Mouse (Mus musculus) midbrain, postnatal 0 days (tissue): ENCODE data around the gene Acsm5. TPM values are rescaled to one million over a fixed set of nuclear protein-coding genes. Genes with fewer than 3 reads are reported as not detected.

Experiments
- ATAC-seq: fragments of 200-750 bp; cut with Nextera tagmentation; 2 replicates; pipeline ENCODE4 v1.8.0; 2017; ENCODE audit warnings: moderate number of reproducible peaks, mild to moderate bottlenecking, moderate TSS enrichment, moderate library complexity; ENCODE audit not compliant: low FRiP score
- DNase-seq: peaks from one replicate; pipeline ENCODE4 v3.0.0-alpha.2; 2015; ENCODE audit warnings: low spot score
- H3K27ac ChIP-seq: fragments of 300-500 bp; sonication (generic); 2 replicates; pipeline ENCODE4 v1.5.1; 2014; ENCODE audit warnings: low read depth, mild to moderate bottlenecking, low read length, mixed read lengths
- H3K27me3 ChIP-seq: fragments of 300-500 bp; sonication (generic); 2 replicates; pipeline ENCODE4 v1.6.1; 2014; ENCODE audit warnings: low read length, control low read depth, mixed read lengths; ENCODE audit not compliant: insufficient read depth
- H3K36me3 ChIP-seq: fragments of 300-500 bp; sonication (generic); 2 replicates; pipeline ENCODE4 v1.6.1; 2014; ENCODE audit warnings: low read length, control low read depth, mixed read lengths; ENCODE audit not compliant: insufficient read depth
- H3K4me1 ChIP-seq: fragments of 300-500 bp; sonication (generic); 2 replicates; pipeline ENCODE4 v1.6.1; 2014; ENCODE audit warnings: mild to moderate bottlenecking, control low read depth, antibody characterized with exemption, low read length, mixed read lengths; ENCODE audit not compliant: insufficient read depth
- H3K4me2 ChIP-seq: fragments of 300-500 bp; sonication (generic); 2 replicates; pipeline ENCODE4 v1.6.1; 2014; ENCODE audit warnings: low read depth, mild to moderate bottlenecking, low read length, mixed read lengths; ENCODE audit not compliant: poor library complexity, severe bottlenecking
- H3K4me3 ChIP-seq: fragments of 300-500 bp; sonication (generic); 2 replicates; pipeline ENCODE4 v1.5.1; 2014; ENCODE audit warnings: low read depth, mild to moderate bottlenecking, low read length, moderate library complexity
- H3K9ac ChIP-seq: fragments of 300-500 bp; sonication (generic); replicated peaks from 2 replicates; pipeline ENCODE4 v1.6.1; 2014; ENCODE audit warnings: mild to moderate bottlenecking, low read length, moderate library complexity, mixed read lengths; ENCODE audit not compliant: poor library complexity, severe bottlenecking
- H3K9me3 ChIP-seq: fragments of 300-500 bp; sonication (generic); 2 replicates; pipeline ENCODE4 v1.6.1; 2016; ENCODE audit warnings: low read length, control low read depth
- CTCF ChIP-seq: IDR thresholded peaks from 2 replicates; pipeline ENCODE4 v1.5.1; 2016; ENCODE audit warnings: antibody characterized with exemption, mild to moderate bottlenecking
- WGBS: fragments of 180-500 bp; shearing (Covaris S2); extraction: QIAGEN DNeasy Blood & Tissue Kit; methylation state at CpG from one replicate; pipeline ENCODE4 v1.1.7; 2014; 5-methylcytosine and 5-hydroxymethylcytosine counted together
- polyA plus RNA-seq: library from polyadenylated mRNA; unstranded; fragments of >200 nt; fragmentation: Nextera tagmentation; extraction: Ambion mirVana; gene quantifications from 2 replicates; pipeline ENCODE4 v1.2.1, GENCODE M21; 2015
- total RNA-seq: library from RNA; depleted of rRNA; stranded (reverse); fragments of >200 nt; gene quantifications from 2 replicates; pipeline ENCODE4 v1.2.3, GENCODE M21; 2014; rRNA removed

Gene Acsm5
- total RNA-seq = 0.52 and 0.66 TPM in 2 replicates
- 0.19 TPM in 1 of 2 replicates, not detected in the other for polyA plus RNA-seq

DNA sequence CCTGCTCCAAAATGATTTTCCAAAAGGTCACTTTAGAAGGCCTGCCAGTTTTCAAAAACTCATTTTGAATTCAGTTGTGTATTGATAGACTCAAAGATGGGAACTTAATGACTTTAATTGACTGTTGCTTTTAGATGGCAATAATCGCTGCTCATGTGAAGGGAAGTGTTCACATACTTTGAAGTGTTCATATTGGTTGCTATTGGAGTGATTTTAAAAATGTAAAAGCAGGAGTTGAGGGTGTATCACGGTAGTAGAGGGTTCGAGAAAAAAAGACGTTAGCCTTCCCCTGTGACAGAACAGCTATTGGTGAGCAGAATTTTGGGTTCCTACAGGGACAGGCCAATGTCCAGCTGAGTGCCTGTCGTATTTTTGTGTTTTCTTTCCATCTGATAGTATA, at the start of gene Acsm5:
Acsm5 (plus strand) TSS at position 301 of the 400 bp plus-strand sequence.
- Histone ChIP-seq H3K4me1 (no peaks in the 10 kb centered on the region), H3K9me3 (no peaks in the 10 kb centered on the region), H3K4me3 (no peak within 1 kb of the TSS), H3K27me3 (no peaks in the 10 kb centered on the region), H3K9ac (no peak within 1 kb of the TSS), H3K27ac (no peak within 1 kb of the TSS), H3K4me2 (no peak within 1 kb of the TSS), H3K36me3 (no peaks in the 10 kb centered on the region)
- no peak for DNase-seq
- 71% methylated on average over 5 of the region's 5 CpGs for WGBS
- TF ChIP-seq CTCF = no peak
- ATAC-seq = no peak

DNA sequence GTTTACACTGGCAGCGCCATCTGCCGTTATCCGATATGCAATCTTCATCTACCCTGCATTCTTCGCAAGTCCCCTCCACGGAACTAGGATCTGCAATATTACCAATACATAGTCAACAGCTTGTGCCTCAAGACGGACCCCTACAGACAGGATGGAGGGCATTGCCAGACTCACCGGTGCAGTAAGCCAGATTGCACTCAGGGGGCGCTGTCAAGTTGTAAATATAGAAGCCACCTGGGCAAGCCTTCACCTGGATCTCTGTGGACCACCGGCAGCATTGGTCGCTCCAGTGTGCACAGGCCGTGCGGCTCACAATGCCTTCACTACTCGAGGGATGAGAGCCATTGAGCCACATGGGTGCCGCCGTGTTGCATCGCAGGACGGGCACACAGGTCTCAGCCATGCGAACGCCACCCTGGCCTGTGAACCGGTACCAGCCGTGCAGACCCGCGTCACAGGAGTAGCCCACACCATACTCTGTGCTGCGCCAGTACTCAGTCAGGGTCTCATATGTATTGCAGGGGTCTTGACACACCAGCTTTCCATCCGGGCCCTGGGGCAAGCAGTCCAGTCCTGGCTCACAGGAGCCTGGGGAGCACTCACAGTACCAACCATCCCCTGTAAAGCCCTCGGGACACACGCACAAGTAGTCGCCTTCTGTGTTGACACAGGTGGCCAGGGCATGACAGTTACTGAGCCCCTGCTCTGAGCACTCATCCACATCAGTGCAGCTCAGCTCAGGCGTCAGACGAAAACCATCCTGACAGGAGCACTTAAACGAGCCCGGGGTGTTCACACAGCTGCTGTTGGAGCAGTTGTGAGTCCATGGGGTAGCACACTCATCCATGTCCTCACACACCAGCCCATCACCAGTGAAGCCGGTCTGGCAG, 42.5 kb upstream of the Acsm5 start:
- DNase-seq (no peak), ATAC-seq (no peak)
- 0 out of 2 replicates have a peak, but pooled peaks have one; percentile 2 for TF ChIP-seq CTCF

DNA sequence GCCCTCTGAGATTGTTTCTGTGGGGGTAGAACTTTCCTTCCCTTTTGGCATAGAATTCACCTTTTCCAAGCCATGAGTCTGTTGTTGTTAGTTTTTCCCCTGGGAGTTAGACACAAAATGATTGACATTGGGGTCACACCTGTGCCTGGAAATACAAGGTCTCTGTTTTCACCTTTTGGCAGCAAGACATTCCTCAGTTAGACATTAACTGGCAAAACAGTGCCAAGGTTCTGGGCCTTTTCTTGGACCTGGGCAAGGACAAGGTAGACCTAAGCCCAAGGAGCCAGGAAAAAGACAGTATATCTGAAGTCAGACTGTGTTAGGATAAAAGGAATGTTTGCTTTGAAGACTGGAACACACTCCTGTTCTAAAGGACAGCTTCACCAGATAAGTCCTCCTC, 40.0 kb upstream of the Acsm5 start, which contains the start of gene Umod:
Umod (minus strand) TSS at position 27 of the 400 bp plus-strand sequence.
- no peak for TF ChIP-seq CTCF
- H3K36me3 ChIP-seq = no peaks in the 10 kb centered on the region
- H3K4me3 ChIP-seq = no peak within 1 kb of the TSS
- H3K27me3 ChIP-seq = no peaks in the 10 kb centered on the region
- H3K9ac ChIP-seq = no peak within 1 kb of the TSS
- no peak within 1 kb of the TSS for H3K4me2 ChIP-seq
- DNase-seq (no peak), ATAC-seq (no peak)
- H3K9me3 ChIP-seq = no peaks in the 10 kb centered on the region
- no peak within 1 kb of the TSS for H3K27ac ChIP-seq
- H3K4me1 ChIP-seq = no peaks in the 10 kb centered on the region

More for the DNA sequence above, 42.5 kb upstream of the Acsm5 start:
- no peaks in the 10 kb centered on the region for H3K9me3 ChIP-seq
- H3K4me3 ChIP-seq = no peak overlapping the region
- no peak overlapping the region for H3K9ac ChIP-seq
- H3K27ac ChIP-seq = no peak overlapping the region
- 81% methylated on average over 33 of the region's 33 CpGs for WGBS
- no peaks in the 10 kb centered on the region for H3K36me3 ChIP-seq
- no peaks in the 10 kb centered on the region for H3K4me1 ChIP-seq
- H3K4me2 ChIP-seq = no peak overlapping the region
- H3K27me3 ChIP-seq = no peaks in the 10 kb centered on the region

DNA sequence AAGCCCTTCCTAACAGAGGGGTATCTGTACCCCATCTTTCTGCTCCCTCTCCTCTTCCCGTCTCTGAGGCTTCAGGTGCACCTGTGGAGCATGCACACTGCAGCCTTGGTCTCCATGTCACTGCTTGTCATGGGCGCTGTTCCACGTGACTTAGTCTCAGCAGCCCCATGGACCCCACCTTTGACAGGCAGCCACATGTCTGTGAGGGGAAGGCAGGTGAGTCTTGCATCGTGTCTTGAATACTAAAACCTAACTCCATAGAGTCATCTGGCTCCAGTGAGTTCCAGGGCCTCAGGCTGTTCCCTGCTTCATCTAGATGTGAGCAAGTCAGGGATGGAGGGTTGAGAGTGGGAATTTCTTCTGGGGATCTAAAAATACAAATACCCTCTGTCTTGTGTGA, 35.1 kb upstream of the Acsm5 start:
- no peak overlapping the region for H3K4me2 ChIP-seq
- H3K27ac ChIP-seq = no peak overlapping the region
- no peak for TF ChIP-seq CTCF
- no peaks in the 10 kb centered on the region for H3K36me3 ChIP-seq
- no peaks in the 10 kb centered on the region for H3K27me3 ChIP-seq
- H3K4me1 ChIP-seq = no peaks in the 10 kb centered on the region
- no peak for DNase-seq
- H3K4me3 ChIP-seq = no peak overlapping the region
- 89% methylated on average over 4 of the region's 4 CpGs for WGBS
- H3K9me3 ChIP-seq = no peaks in the 10 kb centered on the region
- ATAC-seq = no peak
- no peak overlapping the region for H3K9ac ChIP-seq

DNA sequence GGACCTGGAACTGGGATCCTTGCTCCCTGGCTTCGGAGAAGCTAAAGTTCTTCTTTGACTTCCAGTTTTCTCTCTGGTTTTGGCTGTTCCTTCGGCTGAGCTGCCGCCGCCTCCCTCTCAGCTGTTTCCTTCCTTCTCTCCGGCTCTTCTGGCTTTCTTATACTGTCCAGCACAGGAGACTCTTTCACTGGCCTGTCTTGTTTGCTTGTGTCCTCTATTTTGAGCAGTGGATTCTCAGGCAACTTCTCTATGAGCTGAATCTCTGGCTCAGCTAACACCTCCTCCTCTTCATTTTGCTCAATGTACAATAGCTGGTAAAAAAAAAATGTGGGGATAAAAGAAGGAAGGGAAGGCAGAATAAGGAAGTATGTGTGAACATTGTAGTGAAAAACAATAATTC, 32.6 kb upstream of the Acsm5 start:
- WGBS = 92% methylated on average over 5 of the region's 5 CpGs
- no peak overlapping the region for H3K9ac ChIP-seq
- H3K4me2 ChIP-seq = no peak overlapping the region
- no peak for ATAC-seq
- no peaks in the 10 kb centered on the region for H3K9me3 ChIP-seq
- no peaks in the 10 kb centered on the region for H3K36me3 ChIP-seq
- H3K27ac ChIP-seq = no peak overlapping the region
- H3K27me3 ChIP-seq = no peaks in the 10 kb centered on the region
- no peak for DNase-seq
- no peak overlapping the region for H3K4me3 ChIP-seq
- H3K4me1 ChIP-seq = no peaks in the 10 kb centered on the region
- TF ChIP-seq CTCF = no peak

DNA sequence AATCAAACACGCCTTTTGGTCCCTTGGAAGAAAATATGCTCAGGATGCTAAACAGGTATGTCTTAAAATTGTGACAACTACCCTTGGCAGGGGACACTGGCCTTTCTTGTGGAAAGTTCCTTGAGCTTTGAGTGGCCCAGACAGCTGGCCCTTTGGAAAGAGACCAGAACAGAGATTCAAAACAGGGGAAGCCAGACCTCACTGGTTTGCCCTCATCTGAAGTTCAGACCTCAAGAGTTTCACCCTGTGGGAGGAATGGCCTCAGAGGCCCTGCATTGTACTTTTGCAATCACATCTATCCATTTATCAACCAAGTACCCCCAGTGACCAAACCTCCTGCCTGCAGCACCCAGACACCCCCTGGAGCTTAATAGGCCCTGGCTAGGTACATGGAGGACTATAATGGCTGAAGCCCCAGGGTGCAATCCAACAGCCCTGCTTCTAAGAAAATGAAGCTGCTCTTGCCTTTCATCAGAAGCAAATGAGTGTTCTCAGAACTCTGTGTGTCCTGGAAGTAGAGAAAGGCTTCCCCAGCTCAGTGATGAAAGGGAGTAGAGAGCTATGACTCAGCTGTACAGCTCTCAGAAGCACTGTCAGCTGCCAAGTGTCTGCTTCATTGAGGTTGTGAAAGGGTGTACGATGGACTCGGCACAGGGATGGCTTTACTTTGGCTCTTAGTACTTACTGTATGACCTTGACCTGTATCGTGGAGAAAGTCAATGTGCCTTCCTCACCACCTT, 29.1 kb upstream of the Acsm5 start:
- WGBS = 91% methylated on average over 4 of the region's 4 CpGs

More for the DNA sequence above, 29.1 kb upstream of the Acsm5 start:
- H3K9me3 ChIP-seq = no peaks in the 10 kb centered on the region
- TF ChIP-seq CTCF = no peak
- no peak overlapping the region for H3K9ac ChIP-seq
- no peaks in the 10 kb centered on the region for H3K36me3 ChIP-seq
- H3K27me3 ChIP-seq = no peaks in the 10 kb centered on the region
- DNase-seq = no peak
- H3K4me2 ChIP-seq = no peak overlapping the region
- no peaks in the 10 kb centered on the region for H3K4me1 ChIP-seq
- no peak for ATAC-seq
- H3K4me3 ChIP-seq = no peak overlapping the region
- no peak overlapping the region for H3K27ac ChIP-seq
